Mouse (Mus musculus) erythroblast, embryonic 14.5 days (primary cell): ENCODE data around the gene Rhobtb1.

Experiments
- GATA1 ChIP-seq: IDR thresholded peaks from 2 replicates; pipeline ENCODE4 v1.6.1; 2012; ENCODE audit warnings: low read length, inconsistent platforms, mixed read lengths
- TAL1 ChIP-seq: IDR thresholded peaks from 3 replicates; pipeline ENCODE4 v1.6.1; 2012; ENCODE audit warnings: low read length, inconsistent platforms, mixed read lengths

- TF ChIP-seq GATA1 (no peak), TAL1 (no peak)
Observed at GRCm38 (mm10) chr10:69328029-69328655, 176.9 kb downstream of the Rhobtb1 start.
